Mouse (Mus musculus): ENCODE results near the gene Vmn1r221. TPM values are rescaled to one million over a fixed set of nuclear protein-coding genes. Genes with fewer than 3 reads are reported as not detected.

The Vmn1r221 gene
- polyA plus RNA-seq, 1 experiment from 2014 or later = not detected

Other genes with a start within 250 kb of the Vmn1r221 start
- gene Vmn1r213, start 206.5 kb upstream of the Vmn1r221 start, polyA plus RNA-seq (2015; fragmentation: Nextera tagmentation; extraction: Ambion mirVana) = not detected in 2 replicates
- not detected in 2 replicates for gene Vmn1r214, start 183.7 kb upstream of the Vmn1r221 start, polyA plus RNA-seq (2015; fragmentation: Nextera tagmentation; extraction: Ambion mirVana)
- not detected in 2 replicates for gene Vmn1r215, start 146.1 kb upstream of the Vmn1r221 start, polyA plus RNA-seq (2015; fragmentation: Nextera tagmentation; extraction: Ambion mirVana)
- gene Vmn1r217, start 95.9 kb upstream of the Vmn1r221 start, polyA plus RNA-seq (2015; fragmentation: Nextera tagmentation; extraction: Ambion mirVana) = not detected in 2 replicates
- not detected in 2 replicates for gene Vmn1r218, start 81.0 kb upstream of the Vmn1r221 start, polyA plus RNA-seq (2015; fragmentation: Nextera tagmentation; extraction: Ambion mirVana)
- not detected in 2 replicates for gene Vmn1r219, start 54.8 kb upstream of the Vmn1r221 start, polyA plus RNA-seq (2015; fragmentation: Nextera tagmentation; extraction: Ambion mirVana)
- gene Vmn1r220, start 26.2 kb upstream of the Vmn1r221 start, polyA plus RNA-seq (2015; fragmentation: Nextera tagmentation; extraction: Ambion mirVana) = not detected in 2 replicates
- not detected in 2 replicates for gene Vmn1r222, start 21.8 kb downstream of the Vmn1r221 start, polyA plus RNA-seq (2015; fragmentation: Nextera tagmentation; extraction: Ambion mirVana)
- gene Vmn1r223, start 33.0 kb downstream of the Vmn1r221 start, polyA plus RNA-seq (2015; fragmentation: Nextera tagmentation; extraction: Ambion mirVana) = not detected in 2 replicates
- gene Zfp322a, start 155.1 kb downstream of the Vmn1r221 start, polyA plus RNA-seq (2015; fragmentation: Nextera tagmentation; extraction: Ambion mirVana) = 61.4 and 61.8 TPM in 2 replicates
- 12.4 and 13.4 TPM in 2 replicates for gene Abt1, start 209.7 kb downstream of the Vmn1r221 start, polyA plus RNA-seq (2015; fragmentation: Nextera tagmentation; extraction: Ambion mirVana)

Data from forebrain, embryonic 13.5 days (tissue).